Mouse (Mus musculus) lung, embryonic 15.5 days (tissue): ENCODE results near the gene Nsun2. TPM values are rescaled to one million over a fixed set of nuclear protein-coding genes. Genes with fewer than 3 reads are reported as not detected.
"Not testable (repeated sequence)": the region's sequence is repeated elsewhere in the genome, so short reads cannot be mapped to it uniquely, and the experiment has no call there.

Experiments
- ATAC-seq: fragments of 200-750 bp; cut with Nextera tagmentation; 2 replicates; pipeline ENCODE4 v1.8.0; 2017; ENCODE audit warnings: moderate number of reproducible peaks, borderline replicate concordance; ENCODE audit not compliant: low FRiP score, low TSS enrichment; ENCODE audit errors: extremely low read depth
- H3K27ac ChIP-seq: fragments of 300-500 bp; sonication (generic); 2 replicates; pipeline ENCODE4 v1.5.1; 2015; ENCODE audit warnings: moderate library complexity, mild to moderate bottlenecking, inconsistent platforms
- H3K27me3 ChIP-seq: fragments of 300-500 bp; sonication (generic); 2 replicates; pipeline ENCODE4 v1.6.1; 2015; ENCODE audit warnings: inconsistent platforms
- H3K36me3 ChIP-seq: fragments of 300-500 bp; sonication (generic); 2 replicates; pipeline ENCODE4 v1.6.1; 2015; ENCODE audit warnings: inconsistent platforms
- H3K4me1 ChIP-seq: fragments of 300-500 bp; sonication (generic); 2 replicates; pipeline ENCODE4 v1.6.1; 2015; ENCODE audit warnings: inconsistent platforms
- H3K4me2 ChIP-seq: fragments of 300-500 bp; sonication (generic); 2 replicates; pipeline ENCODE4 v1.6.1; 2015; ENCODE audit warnings: inconsistent platforms, mild to moderate bottlenecking, moderate library complexity
- H3K4me3 ChIP-seq: fragments of 300-500 bp; sonication (generic); 2 replicates; pipeline ENCODE4 v1.5.1; 2015; ENCODE audit warnings: mild to moderate bottlenecking, inconsistent platforms
- H3K9ac ChIP-seq: fragments of 300-500 bp; sonication (generic); 2 replicates; pipeline ENCODE4 v1.6.1; 2015; ENCODE audit warnings: inconsistent platforms
- H3K9me3 ChIP-seq: fragments of 300-500 bp; sonication (generic); 2 replicates; pipeline ENCODE4 v1.6.1; 2016; ENCODE audit warnings: inconsistent platforms
- WGBS: fragments of 180-500 bp; shearing (Covaris S2); methylation state at CpG from one replicate; pipeline ENCODE4 v1.1.7; 2015; 5-methylcytosine and 5-hydroxymethylcytosine counted together
- polyA plus RNA-seq: library from polyadenylated mRNA; unstranded; fragments of >200 nt; fragmentation: Nextera tagmentation; extraction: Ambion mirVana; gene quantifications from 2 replicates; pipeline ENCODE4 v1.2.1, GENCODE M21; 2015

Nsun2 gene
- polyA plus RNA-seq, 1 experiment from 2014 or later = 113 TPM

DNA sequence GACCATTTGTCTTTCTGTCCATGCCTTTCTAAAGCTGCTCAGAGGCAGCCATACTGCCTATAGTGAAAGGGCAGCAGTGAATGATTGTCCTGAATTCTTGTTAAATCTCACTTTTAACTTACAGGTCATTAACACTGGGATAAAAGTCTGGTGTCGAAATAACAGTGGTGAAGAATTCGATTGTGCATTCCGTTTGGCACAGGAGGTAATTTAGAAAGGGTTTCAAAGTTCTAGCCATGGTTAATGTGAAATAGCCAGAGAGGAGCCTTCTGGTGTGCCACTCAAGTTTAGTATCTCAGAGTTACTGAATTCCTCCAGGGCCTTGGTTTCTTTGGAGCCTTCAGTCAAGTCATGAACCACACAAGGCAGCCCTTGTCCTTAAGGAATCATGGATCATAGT is 97.6 kb downstream of the Nsun2 start:
- Histone ChIP-seq H3K9me3 (no peaks in the 10 kb centered on the region), H3K9ac (no peak overlapping the region), H3K4me2 (no peak overlapping the region), H3K27me3 (no peaks in the 10 kb centered on the region), H3K4me1 (no peaks in the 10 kb centered on the region), H3K36me3 (peaks cover 95% of the 10 kb centered on the region), H3K4me3 (no peak overlapping the region), H3K27ac (no peak overlapping the region)
- WGBS = 91% methylated on average over 3 of the region's 3 CpGs
- ATAC-seq = no peak

DNA sequence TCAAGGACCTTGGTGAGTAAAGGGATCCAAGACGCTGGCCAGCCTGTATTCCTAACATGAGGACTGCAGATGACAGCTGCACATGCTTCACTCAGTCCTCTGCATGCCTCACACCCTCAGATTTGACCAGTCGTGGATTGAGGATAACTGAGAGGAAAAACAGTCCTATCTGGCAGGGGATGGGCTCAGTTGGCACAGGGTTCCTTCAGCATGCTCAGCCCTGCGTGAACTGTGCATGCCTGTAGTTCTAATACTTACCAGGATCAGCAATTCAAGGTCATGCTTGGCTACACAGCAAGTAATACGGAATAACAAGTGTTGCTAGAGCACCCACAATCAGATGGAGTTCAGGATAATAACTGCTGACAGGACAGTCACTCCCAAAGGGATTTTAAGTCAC is 98.1 kb downstream of the Nsun2 start:
- H3K36me3 ChIP-seq = peaks cover 90% of the 10 kb centered on the region
- no peaks in the 10 kb centered on the region for H3K4me1 ChIP-seq
- no peak overlapping the region for H3K4me3 ChIP-seq
- H3K9ac ChIP-seq = no peak overlapping the region
- no peak overlapping the region for H3K27ac ChIP-seq
- ATAC-seq = no peak
- H3K27me3 ChIP-seq = no peaks in the 10 kb centered on the region
- no peak overlapping the region for H3K4me2 ChIP-seq
- no peaks in the 10 kb centered on the region for H3K9me3 ChIP-seq
- 86% methylated on average over 4 of the region's 4 CpGs for WGBS

DNA sequence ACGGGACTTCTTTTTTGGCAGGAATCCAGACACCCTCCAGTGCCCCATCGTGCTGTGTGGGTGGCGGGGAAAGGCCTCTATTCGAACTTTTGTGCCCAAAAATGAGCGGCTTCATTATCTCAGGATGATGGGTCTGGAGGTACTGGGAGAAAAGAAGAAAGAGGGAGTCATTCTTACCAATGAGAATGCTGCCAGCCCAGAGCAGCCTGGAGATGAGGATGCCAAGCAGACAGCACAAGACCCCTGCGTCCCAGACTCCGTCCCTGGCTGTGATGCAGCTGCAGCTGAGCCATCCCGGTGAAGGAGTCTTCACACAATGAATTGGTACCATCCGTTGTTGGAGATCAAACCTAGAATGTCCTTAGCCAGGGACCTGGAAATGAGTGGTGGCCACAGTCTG is 100.0 kb downstream of the Nsun2 start:
- Histone ChIP-seq H3K36me3 (peaks cover 75% of the 10 kb centered on the region), H3K27ac (no peak overlapping the region), H3K4me1 (no peaks in the 10 kb centered on the region), H3K27me3 (no peaks in the 10 kb centered on the region), H3K9me3 (no peaks in the 10 kb centered on the region), H3K4me2 (no peak overlapping the region), H3K9ac (no peak overlapping the region), H3K4me3 (no peak overlapping the region)
- no peak for ATAC-seq
- 84% methylated on average over 9 of the region's 9 CpGs for WGBS

DNA sequence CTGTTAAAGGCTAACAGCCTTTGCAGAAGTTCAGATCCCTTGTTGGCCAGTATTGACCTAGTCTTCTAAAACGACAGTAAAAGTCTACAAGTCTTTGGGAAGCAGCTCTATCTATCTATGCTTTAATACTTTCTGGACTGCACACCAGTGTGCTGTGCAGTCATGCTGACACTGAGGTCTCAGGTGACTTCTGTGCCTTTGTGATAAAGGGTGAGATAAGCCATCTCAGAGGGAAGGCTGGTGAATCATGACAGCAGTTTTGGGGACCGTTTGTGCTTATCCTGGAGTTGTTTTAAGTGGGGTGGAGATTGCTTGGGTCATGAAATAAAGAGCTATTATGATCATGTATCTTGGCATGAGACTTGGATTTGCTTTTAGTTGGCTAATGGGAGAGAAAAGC is 100.4 kb downstream of the Nsun2 start:
- Histone ChIP-seq H3K9ac (no peak overlapping the region), H3K4me3 (no peak overlapping the region), H3K4me1 (no peaks in the 10 kb centered on the region), H3K36me3 (peaks cover 70% of the 10 kb centered on the region), H3K9me3 (no peaks in the 10 kb centered on the region), H3K27me3 (no peaks in the 10 kb centered on the region), H3K27ac (no peak overlapping the region), H3K4me2 (no peak overlapping the region)
- WGBS = 82% methylated on average over 2 of the region's 2 CpGs
- no peak for ATAC-seq

DNA sequence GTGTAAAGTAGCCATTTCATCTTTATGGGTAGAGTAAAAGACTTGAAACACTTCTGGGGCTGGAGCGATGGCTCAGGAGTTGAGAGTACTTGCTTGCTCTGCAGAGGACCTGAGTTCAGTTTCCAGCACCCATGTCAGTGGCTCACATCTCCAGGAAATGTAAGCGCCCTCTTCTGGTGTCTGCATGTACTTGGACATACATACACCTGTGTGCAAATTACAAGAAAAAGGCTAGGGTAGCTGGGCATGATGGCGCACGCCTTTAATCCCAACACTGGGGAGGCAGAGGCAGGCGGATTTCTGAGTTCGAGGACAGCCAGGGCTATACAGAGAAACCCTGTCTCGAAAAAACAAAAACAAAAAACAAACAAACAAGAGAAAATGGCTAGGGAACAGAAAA is 102.3 kb downstream of the Nsun2 start:
- H3K4me3 ChIP-seq, H3K9me3 ChIP-seq, H3K27ac ChIP-seq, ATAC-seq, H3K27me3 ChIP-seq, H3K4me2 ChIP-seq, H3K4me1 ChIP-seq, H3K9ac ChIP-seq: not testable (repeated sequence)
- WGBS = 95% methylated on average over 7 of the region's 7 CpGs
- peaks cover 66% of the 10 kb centered on the region for H3K36me3 ChIP-seq

DNA sequence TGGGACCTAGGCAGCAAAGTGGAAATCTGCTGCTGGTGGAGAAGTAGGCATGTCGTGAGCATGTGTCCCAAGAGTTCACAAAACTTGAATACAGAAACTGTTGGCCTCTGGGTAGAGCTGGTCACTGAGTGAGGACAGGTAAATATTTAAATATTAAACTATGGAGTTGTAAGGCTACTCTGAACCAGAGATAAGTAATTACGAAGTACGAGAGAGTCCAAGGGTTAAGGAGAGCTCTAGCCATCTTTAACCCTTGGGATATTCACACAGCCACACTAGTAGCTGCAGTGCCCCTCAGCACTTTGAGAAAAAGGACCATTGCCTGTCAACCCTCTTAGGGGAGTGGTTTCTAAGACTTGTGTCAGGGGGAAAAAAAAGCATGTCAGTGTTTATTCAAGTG is 102.8 kb downstream of the Nsun2 start:
- Histone ChIP-seq H3K36me3 (peaks cover 60% of the 10 kb centered on the region), H3K27ac (no peak overlapping the region), H3K9ac (no peak overlapping the region), H3K4me2 (no peak overlapping the region), H3K4me3 (no peak overlapping the region), H3K4me1 (no peaks in the 10 kb centered on the region), H3K9me3 (no peaks in the 10 kb centered on the region), H3K27me3 (no peaks in the 10 kb centered on the region)
- 67% methylated on average over 3 of the region's 3 CpGs for WGBS
- no peak for ATAC-seq

DNA sequence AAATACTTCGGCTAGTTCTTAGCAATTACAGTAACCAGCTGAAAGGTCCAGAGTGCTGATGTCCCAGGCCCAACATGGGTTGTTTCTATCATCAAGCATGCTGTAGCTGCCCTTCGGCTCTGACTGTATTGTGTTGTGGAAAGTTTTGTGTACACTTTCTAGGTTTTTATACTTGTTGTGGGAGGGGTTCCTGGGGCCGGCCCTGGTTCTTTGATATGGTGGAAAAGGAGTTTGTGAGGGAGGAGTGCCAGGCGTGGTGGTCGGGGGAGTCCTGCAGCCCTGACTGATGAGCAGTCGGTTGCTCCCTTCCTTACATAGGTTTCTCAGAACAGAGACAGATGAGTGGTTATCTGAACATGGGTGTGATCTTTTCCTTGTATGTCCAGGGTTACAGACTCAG is 103.3 kb downstream of the Nsun2 start:
- Histone ChIP-seq H3K9me3 (no peaks in the 10 kb centered on the region), H3K27ac (no peak overlapping the region), H3K9ac (no peak overlapping the region), H3K4me3 (no peak overlapping the region), H3K4me1 (no peaks in the 10 kb centered on the region), H3K4me2 (no peak overlapping the region), H3K27me3 (no peaks in the 10 kb centered on the region), H3K36me3 (peaks cover 56% of the 10 kb centered on the region)
- no peak for ATAC-seq
- 76% methylated on average over 6 of the region's 6 CpGs for WGBS

DNA sequence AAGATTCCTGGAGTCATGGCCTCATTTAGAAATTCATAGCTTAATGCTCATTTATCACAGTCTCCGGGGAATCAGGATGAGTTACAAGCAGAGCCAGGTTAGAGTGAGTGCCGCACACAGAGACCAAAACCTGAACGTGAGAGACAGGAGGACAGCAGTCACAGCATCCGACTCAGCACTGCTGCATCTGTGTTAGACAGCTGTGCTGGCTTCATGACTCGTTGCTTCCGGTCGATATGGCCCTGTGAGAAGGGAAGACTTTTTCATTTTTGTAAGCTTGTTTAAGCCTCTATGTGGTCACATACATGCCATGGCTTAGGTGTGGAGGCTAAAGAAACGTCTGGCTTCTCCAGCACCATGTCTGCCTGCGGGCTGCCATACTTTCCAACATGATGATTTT is 104.1 kb downstream of the Nsun2 start:
- WGBS = 88% methylated on average over 9 of the region's 9 CpGs

DNA sequence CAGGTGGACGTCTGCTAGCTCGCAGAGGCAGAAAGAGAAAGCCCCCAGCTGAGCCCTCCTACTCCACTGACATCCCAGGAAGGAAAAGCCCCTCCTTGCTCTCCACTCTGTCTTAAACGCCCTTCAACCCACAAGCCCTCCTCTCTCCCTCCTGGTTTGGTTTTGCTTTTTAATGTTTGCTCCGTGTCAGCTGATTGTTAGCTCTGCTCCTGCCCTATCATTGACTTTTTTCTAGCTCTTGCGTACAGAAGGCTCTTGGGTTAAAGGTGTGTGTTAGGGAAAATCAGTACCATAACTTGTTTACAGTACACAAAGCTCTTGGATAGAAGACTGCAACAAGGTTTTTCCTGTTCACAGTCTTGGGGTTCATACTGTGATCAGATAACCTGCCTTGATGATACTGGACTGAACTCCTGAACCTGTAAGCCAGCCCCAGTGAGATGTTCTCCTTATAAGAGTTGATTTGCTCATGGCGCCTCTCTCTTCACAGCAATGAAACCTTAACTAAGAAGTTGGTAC is 104.6 kb downstream of the Nsun2 start:
- H3K4me2 ChIP-seq = no peak overlapping the region
- peaks cover 44% of the 10 kb centered on the region for H3K36me3 ChIP-seq
- H3K27ac ChIP-seq = no peak overlapping the region
- no peaks in the 10 kb centered on the region for H3K9me3 ChIP-seq
- no peaks in the 10 kb centered on the region for H3K4me1 ChIP-seq
- no peak overlapping the region for H3K9ac ChIP-seq
- H3K4me3 ChIP-seq = no peak overlapping the region
- ATAC-seq = no peak
- WGBS = 77% methylated on average over 6 of the region's 6 CpGs
- H3K27me3 ChIP-seq = no peaks in the 10 kb centered on the region

More for the DNA sequence above, 104.1 kb downstream of the Nsun2 start:
- H3K27me3 ChIP-seq = no peaks in the 10 kb centered on the region
- H3K36me3 ChIP-seq = peaks cover 47% of the 10 kb centered on the region
- H3K4me1 ChIP-seq = no peaks in the 10 kb centered on the region
- H3K9me3 ChIP-seq = no peaks in the 10 kb centered on the region
- no peak overlapping the region for H3K4me2 ChIP-seq
- no peak for ATAC-seq
- no peak overlapping the region for H3K9ac ChIP-seq
- H3K4me3 ChIP-seq = no peak overlapping the region
- no peak overlapping the region for H3K27ac ChIP-seq

DNA sequence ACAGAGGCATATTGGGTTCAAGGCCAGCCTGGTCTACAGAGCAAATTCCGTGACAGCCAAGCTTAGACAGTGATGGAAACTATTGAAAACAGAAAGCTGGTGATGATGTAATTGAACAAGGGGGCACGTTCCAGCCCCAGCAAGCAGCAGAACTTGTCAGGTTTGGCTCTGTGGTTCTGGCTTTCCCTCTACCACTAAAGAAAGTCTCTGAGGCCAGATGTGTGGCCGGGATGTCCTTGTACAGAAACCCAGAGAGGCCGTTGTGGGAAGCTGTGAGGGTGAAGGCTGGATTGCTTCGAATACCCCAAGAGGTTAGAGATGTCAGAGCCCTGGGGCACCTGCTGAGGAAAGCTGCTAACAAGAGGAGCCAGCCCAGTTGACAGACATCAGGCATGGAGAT is 105.7 kb downstream of the Nsun2 start:
- H3K4me2 ChIP-seq = no peak overlapping the region
- no peak overlapping the region for H3K27ac ChIP-seq
- H3K9me3 ChIP-seq = no peaks in the 10 kb centered on the region
- no peaks in the 10 kb centered on the region for H3K4me1 ChIP-seq
- H3K27me3 ChIP-seq = no peaks in the 10 kb centered on the region
- 87% methylated on average over 5 of the region's 5 CpGs for WGBS
- H3K36me3 ChIP-seq = peaks cover 34% of the 10 kb centered on the region
- H3K4me3 ChIP-seq = no peak overlapping the region
- no peak overlapping the region for H3K9ac ChIP-seq
- no peak for ATAC-seq

DNA sequence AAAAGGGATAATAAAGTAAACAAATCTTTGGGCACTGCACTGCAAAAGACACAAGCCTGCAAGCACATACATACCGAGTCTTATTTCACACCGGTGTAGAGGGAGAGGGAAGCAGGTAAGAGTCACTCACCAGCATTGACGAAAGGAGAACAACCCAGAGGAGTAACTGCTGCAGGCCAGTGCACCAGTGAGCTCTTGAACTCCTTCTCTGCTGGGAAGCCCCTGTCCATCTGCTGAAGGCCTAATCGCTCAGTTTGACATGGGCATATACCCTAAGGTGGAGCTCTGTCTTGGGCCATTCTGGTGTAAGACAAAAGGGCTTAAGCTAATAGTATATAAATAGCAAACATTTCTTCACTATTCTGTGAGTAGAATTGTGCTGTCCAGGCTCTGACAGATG is 106.6 kb downstream of the Nsun2 start:
- 90% methylated on average over 4 of the region's 4 CpGs for WGBS
- ATAC-seq = no peak

DNA sequence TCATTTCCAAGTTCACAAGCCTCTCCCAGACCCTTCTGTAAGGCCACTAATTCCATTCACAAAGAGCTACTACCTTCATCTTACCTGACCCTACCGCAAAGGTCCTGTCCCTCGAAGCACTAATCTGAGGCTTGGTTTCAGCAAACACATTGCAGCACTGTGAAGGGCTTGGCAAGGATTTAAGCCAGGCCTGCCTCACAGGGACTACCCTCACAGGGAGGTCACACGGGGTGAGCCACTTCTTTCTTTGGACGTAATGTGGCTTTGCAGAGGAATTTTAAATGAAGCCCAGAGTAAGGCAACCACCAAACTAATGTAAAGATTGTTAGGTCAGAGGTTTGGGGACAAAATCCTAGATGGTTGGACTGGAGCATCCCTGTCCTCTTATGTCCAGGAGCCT is 107.0 kb downstream of the Nsun2 start:
- Histone ChIP-seq H3K27me3 (no peaks in the 10 kb centered on the region), H3K27ac (no peak overlapping the region), H3K4me1 (no peaks in the 10 kb centered on the region), H3K9me3 (no peaks in the 10 kb centered on the region), H3K4me2 (no peak overlapping the region), H3K36me3 (peaks cover 22% of the 10 kb centered on the region), H3K9ac (no peak overlapping the region), H3K4me3 (no peak overlapping the region)
- ATAC-seq = no peak
- 83% methylated on average over 4 of the region's 4 CpGs for WGBS

More for the DNA sequence above, 106.6 kb downstream of the Nsun2 start:
- H3K27ac ChIP-seq = no peak overlapping the region
- no peak overlapping the region for H3K4me3 ChIP-seq
- no peaks in the 10 kb centered on the region for H3K9me3 ChIP-seq
- no peaks in the 10 kb centered on the region for H3K27me3 ChIP-seq
- H3K4me1 ChIP-seq = no peaks in the 10 kb centered on the region
- H3K36me3 ChIP-seq = peaks cover 26% of the 10 kb centered on the region
- no peak overlapping the region for H3K4me2 ChIP-seq
- no peak overlapping the region for H3K9ac ChIP-seq

DNA sequence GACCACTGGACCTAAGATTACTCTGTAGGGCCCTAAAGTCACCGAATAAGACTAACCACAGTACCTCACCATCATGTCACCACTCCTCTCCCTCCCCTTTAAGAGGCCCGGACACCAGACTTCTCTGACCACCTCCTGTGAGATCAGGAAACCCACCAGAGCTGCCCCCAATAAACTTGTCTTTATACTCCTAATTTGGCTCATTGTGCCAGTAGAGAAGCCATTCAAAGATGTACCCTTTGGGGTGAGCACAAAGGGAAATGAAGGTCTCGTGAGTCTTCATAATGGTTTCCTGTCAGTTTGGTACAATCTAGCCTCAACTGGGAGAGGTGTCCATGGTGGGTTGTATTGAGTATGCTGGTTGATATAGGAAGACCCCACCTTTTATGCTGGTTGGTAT is 107.5 kb downstream of the Nsun2 start:
- H3K4me3 ChIP-seq = no peak overlapping the region
- no peak overlapping the region for H3K4me2 ChIP-seq
- 80% methylated on average over 3 of the region's 3 CpGs for WGBS
- ATAC-seq = no peak
- no peak overlapping the region for H3K9ac ChIP-seq
- H3K27me3 ChIP-seq = no peaks in the 10 kb centered on the region
- no peak overlapping the region for H3K27ac ChIP-seq
- no peaks in the 10 kb centered on the region for H3K4me1 ChIP-seq
- peaks cover 18% of the 10 kb centered on the region for H3K36me3 ChIP-seq
- no peaks in the 10 kb centered on the region for H3K9me3 ChIP-seq
